Mouse (Mus musculus): ENCODE measurements around the gene Eif2ak3. TPM values are rescaled to one million over a fixed set of nuclear protein-coding genes. Genes with fewer than 3 reads are reported as not detected.
A peak's percentile ranks its signal among the peaks of the same experiment; 100 is the strongest.

Gene Eif2ak3
- 3.2 and 3.3 TPM in 2 replicates for polyA plus RNA-seq (2012; rRNA removed)
- polyA plus RNA-seq (2014; fragmentation: Nextera tagmentation; extraction: Ambion mirVana), result 2.3 and 2.5 TPM in 2 replicates

DNA sequence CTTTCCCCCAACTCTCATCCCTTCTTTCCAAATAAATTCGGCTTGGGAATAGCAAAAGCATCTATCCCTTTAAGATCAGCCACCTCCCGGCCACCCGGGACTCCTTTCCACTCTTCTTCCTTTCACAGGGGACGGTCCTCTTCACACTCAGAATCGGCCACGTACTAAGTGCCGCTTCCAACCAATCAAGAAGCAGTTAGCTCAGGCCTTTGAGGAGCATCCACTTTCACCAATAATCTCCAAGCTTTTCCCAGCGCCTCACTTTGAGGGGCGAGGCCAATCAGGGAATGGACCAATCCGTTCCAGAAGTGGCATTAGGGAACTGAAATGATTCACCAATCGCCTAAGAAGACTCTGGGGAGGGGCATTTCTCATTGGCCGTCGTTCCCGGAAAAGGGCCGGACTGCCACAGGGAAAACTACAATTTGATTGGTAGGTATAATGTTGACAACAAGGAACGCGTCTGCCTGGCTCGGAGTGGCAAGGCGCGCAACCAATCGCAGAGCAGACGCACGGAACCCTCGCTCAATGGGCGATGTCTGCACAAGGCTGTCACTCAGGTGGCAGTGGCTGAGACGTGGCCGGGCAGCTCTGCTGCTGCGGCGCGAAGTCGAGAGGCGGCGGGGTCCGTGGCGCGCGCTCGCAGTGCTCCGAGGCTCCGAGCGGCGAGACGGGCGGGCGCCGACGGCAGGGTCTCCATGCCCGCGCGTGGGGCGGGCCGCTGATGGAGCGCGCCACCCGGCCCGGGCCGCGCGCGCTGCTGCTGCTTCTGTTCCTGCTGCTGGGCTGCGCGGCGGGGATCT lies at the start of gene Eif2ak3:
Gene Eif2ak3, plus strand, starts transcription at position 514 of the 803 bp plus-strand sequence.
- Histone ChIP-seq H3K9ac (replicated peaks) (peak within 1 kb of the TSS; percentile 90), H3K9me3 (ENCODE audit: control insufficient read depth, low read length) (no peaks in the 10 kb centered on the region), H3K4me3 (ENCODE audit: insufficient read depth in 1 of 2, low read depth in 2 of 2, low read length in 2 of 2) (peak within 1 kb of the TSS; percentile 91 to 94), H3K4me1 (replicated peaks; ENCODE audit: control insufficient read depth in 2 of 2, insufficient read depth in 2 of 2, low read length in 1 of 2) (peaks cover 9 to 20% of the 10 kb centered on the region in 2 experiments), H3K27me3 (ENCODE audit: control insufficient read depth, insufficient read depth, low read length) (no peaks in the 10 kb centered on the region), H3K4me2 (ENCODE audit: low read depth) (peak within 1 kb of the TSS; percentile 87), H3K27ac (peak within 1 kb of the TSS; percentile 85), H3K36me3 (replicated peaks; ENCODE audit: control insufficient read depth, insufficient read depth, low read depth) (no peaks in the 10 kb centered on the region)
- peak; percentile 71 for TF ChIP-seq EP300 (IDR thresholded peaks at IDR 0.05; ENCODE audit: low read depth)
- TF ChIP-seq CTCF (IDR thresholded peaks at IDR 0.05; ENCODE audit: low read depth), result no peak
- DNase-seq (ENCODE audit: low read depth in 3 of 3, low spot score in 3 of 3), result peak; percentile 100
- under 1% methylated on average over 63 of the region's 63 CpGs for WGBS (ENCODE audit: insufficient replicate concordance)
- peak; percentile 97 for ATAC-seq (ENCODE audit: insufficient read depth)

DNA sequence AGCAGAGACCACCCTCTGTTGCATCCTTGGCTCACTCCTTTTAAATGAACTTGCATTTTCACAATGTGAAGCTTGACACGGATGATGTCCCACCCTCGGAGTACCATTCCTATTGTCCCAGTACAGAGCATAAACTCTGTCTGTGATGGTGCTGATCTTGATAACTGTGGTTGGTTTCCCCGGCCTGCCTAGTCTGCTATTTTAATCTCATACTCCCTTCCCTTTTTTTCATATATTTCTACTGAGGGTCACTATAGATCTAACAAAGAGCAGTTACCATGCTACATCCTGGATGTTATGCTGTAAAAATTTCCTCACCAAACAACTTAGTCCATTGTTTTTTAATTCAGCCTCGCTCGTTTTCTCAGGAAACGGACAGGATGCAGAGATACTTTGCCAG lies 47.4 kb upstream of the Eif2ak3 start:
- DNase-seq (ENCODE audit: low read depth in 3 of 3, low spot score in 3 of 3) (no peak), ATAC-seq (ENCODE audit: insufficient read depth) (no peak)
- Histone ChIP-seq H3K36me3 (replicated peaks; ENCODE audit: control insufficient read depth, insufficient read depth, low read depth) (no peaks in the 10 kb centered on the region), H3K9ac (replicated peaks) (no peak overlapping the region), H3K9me3 (ENCODE audit: control insufficient read depth, low read length) (no peaks in the 10 kb centered on the region), H3K4me1 (replicated peaks; ENCODE audit: control insufficient read depth in 2 of 2, insufficient read depth in 2 of 2, low read length in 1 of 2) (peaks cover 15 to 35% of the 10 kb centered on the region in 2 experiments), H3K4me2 (ENCODE audit: low read depth) (no peak overlapping the region), H3K4me3 (ENCODE audit: insufficient read depth in 1 of 2, low read depth in 2 of 2, low read length in 2 of 2) (no peak overlapping the region), H3K27me3 (ENCODE audit: control insufficient read depth, insufficient read depth, low read length) (no peaks in the 10 kb centered on the region), H3K27ac (no peak overlapping the region)
- no peak for TF ChIP-seq CTCF (IDR thresholded peaks at IDR 0.05; ENCODE audit: low read depth)
- no peak for TF ChIP-seq EP300 (IDR thresholded peaks at IDR 0.05; ENCODE audit: low read depth)
- WGBS (ENCODE audit: insufficient replicate concordance), result 42% methylated on average over 6 of the region's 6 CpGs

DNA sequence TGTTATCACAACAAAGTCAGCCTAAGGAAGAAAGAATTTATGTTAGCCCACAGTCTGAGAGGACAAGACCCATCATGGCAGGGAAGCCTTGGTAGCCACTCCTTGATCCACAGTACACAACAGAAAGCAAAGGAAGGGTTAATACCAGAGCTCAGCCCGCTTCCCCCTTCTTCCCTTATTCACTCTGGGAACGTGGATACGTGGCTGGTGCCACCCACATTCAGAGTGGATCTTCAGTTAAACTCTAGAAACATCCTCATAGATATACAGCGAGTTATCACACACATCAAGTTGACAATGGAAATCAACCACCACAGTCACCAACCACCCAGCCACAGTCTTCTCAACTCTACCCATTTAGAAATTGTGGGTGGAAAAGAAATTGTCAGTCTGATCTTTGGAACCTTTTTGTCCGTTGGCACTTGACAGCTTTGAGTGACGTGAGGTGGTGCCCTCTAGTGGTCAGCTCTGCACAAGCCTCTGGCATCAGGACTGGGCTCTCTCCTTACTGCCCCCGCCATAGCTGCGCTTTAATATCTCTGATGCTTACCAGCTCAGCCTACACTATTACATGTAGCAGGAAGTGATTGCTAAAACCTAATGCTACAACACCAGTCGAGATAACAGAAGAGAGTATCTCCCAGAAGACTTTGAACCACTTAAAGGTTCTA lies 46.6 kb upstream of the Eif2ak3 start:
- Histone ChIP-seq H3K27me3 (ENCODE audit: control insufficient read depth, insufficient read depth, low read length) (no peaks in the 10 kb centered on the region), H3K27ac (no peak overlapping the region), H3K36me3 (replicated peaks; ENCODE audit: control insufficient read depth, insufficient read depth, low read depth) (no peaks in the 10 kb centered on the region), H3K9ac (replicated peaks) (no peak overlapping the region; the same call in 1 of the 2 replicates), H3K9me3 (ENCODE audit: control insufficient read depth, low read length) (no peaks in the 10 kb centered on the region), H3K4me3 (ENCODE audit: insufficient read depth in 1 of 2, low read depth in 2 of 2, low read length in 2 of 2) (no peak overlapping the region), H3K4me2 (ENCODE audit: low read depth) (peak overlapping the region; percentile 28; the same call in 1 of the 2 replicates), H3K4me1 (replicated peaks; ENCODE audit: control insufficient read depth in 2 of 2, insufficient read depth in 2 of 2, low read length in 1 of 2) (peaks cover 15 to 33% of the 10 kb centered on the region in 2 experiments)
- peak; percentile 67 to 68 (median 68) for DNase-seq (ENCODE audit: low read depth in 3 of 3, low spot score in 3 of 3)
- ATAC-seq (ENCODE audit: insufficient read depth), result peak; percentile 75
- WGBS (ENCODE audit: insufficient replicate concordance), result 9% methylated on average over 9 of the region's 9 CpGs
- TF ChIP-seq EP300 (IDR thresholded peaks at IDR 0.05; ENCODE audit: low read depth) (no peak), CTCF (IDR thresholded peaks at IDR 0.05; ENCODE audit: low read depth) (peak; percentile 97)

DNA sequence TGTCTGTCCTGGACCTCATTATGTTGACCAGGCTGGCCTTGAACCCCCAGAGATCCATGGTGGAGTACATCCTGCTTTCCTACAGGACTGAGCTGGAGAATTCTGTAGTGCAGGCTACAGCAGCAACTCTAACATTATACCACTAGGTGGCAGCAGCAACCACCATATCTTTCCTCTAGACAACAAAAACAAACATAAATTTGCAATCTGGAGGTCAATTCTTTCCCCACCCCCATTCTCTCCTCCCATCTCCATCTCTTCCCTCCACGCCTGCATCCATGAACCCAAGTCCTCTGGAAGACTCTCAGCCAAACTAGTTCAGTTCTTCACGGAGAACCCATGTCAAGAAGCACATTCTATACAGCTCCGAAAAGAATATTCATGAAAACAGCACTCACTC lies 39.7 kb upstream of the Eif2ak3 start:
- Histone ChIP-seq H3K4me2 (ENCODE audit: low read depth) (peak overlapping the region; percentile 63), H3K4me3 (ENCODE audit: insufficient read depth in 1 of 2, low read depth in 2 of 2, low read length in 2 of 2) (peak overlapping the region in 1 of 2 experiments; percentile 39; a peak in 2 of 4 replicates), H3K9me3 (ENCODE audit: control insufficient read depth, low read length) (no peaks in the 10 kb centered on the region), H3K9ac (replicated peaks) (no peak overlapping the region), H3K27ac (no peak overlapping the region), H3K4me1 (replicated peaks; ENCODE audit: control insufficient read depth in 2 of 2, insufficient read depth in 2 of 2, low read length in 1 of 2) (peaks cover 7 to 8% of the 10 kb centered on the region in 2 experiments; a peak in 3 of 4 replicates), H3K36me3 (replicated peaks; ENCODE audit: control insufficient read depth, insufficient read depth, low read depth) (no peaks in the 10 kb centered on the region), H3K27me3 (ENCODE audit: control insufficient read depth, insufficient read depth, low read length) (no peaks in the 10 kb centered on the region)
- 22% methylated on average over 3 of the region's 3 CpGs for whole genome bisulfite sequencing (ENCODE audit: insufficient replicate concordance)
- peak; percentile 47 for ATAC-seq (ENCODE audit: insufficient read depth)
- TF ChIP-seq CTCF (IDR thresholded peaks at IDR 0.05; ENCODE audit: low read depth), result peak; percentile 86
- TF ChIP-seq EP300 (IDR thresholded peaks at IDR 0.05; ENCODE audit: low read depth), result no peak
- DNase-seq (ENCODE audit: low read depth in 3 of 3, low spot score in 3 of 3), result peak in 2 of 3 experiments; percentile 50 to 65
